Mouse (Mus musculus) ES-E14 (cell line): ENCODE measurements around the gene Tbc1d4.

Experiments
- CHD2 ChIP-seq: IDR thresholded peaks from 2 replicates; pipeline ENCODE4 v1.6.1; 2014; ENCODE audit warnings: mild to moderate bottlenecking, low read depth, low read length, inconsistent platforms
- ZC3H11A ChIP-seq: IDR thresholded peaks from 2 replicates; pipeline ENCODE4 v1.6.1; 2012; ENCODE audit warnings: low read depth, mild to moderate bottlenecking, inconsistent platforms, low read length, borderline replicate concordance
- ZNF384 ChIP-seq: IDR thresholded peaks from 2 replicates; pipeline ENCODE4 v1.6.1; 2012; ENCODE audit warnings: low read depth, low read length, inconsistent platforms

DNA sequence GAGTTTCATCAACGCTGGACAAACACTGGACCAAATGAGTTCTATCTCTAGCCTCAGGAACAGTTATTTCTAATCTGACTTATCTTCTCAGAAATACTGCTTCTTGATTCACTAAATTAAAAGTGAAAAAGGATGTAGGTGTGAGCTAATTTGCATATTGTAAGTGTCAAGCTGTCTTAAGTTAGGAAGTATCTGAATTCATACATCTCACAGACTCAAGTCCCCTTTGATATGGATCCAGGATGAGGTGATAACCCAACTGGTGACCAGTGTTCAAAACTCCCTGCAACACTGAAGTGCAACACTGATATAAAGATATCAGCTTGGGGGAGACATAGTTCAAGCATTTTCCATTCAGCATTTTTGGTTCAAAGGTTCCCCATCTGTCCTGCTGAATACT lies 141.5 kb downstream of the Tbc1d4 start:
- TF ChIP-seq CHD2, result no peak
- TF ChIP-seq ZNF384, result no peak
- TF ChIP-seq ZC3H11A, result no peak
